Mouse (Mus musculus): ENCODE measurements around the gene Bzw1.

DNA sequence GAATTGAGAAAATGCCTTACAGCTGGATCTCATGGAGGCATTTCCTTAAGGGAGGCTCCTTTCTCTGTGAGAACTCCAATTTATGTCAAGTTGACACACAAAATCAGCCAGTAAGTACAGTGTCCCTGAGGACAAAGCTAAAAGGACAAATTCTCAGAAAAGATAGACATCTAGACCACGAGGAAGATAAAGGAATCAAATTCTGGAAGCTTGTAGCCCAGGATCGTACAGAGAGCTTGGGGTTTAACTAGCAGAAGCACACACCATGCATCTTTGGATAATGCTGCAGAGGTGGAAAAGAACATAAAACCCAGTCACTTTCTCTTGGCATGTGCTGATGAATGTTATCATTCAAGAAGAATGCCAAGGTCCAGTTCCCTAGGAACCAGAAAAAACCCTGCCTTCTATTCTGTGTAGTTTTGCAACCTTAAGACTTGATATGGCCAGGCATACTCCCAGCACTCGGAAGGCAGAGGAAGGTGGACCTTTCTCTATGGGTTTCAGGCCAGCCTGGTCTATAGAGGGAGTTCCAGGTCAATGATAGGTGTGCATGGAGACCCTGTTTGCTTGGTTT is 17.0 kb upstream of the Bzw1 start:
- TF ChIP-seq POLR2A (IDR thresholded peaks at IDR 0.05; ENCODE audit: low read depth, low read length) (no peak), CTCF (IDR thresholded peaks at IDR 0.05; ENCODE audit: extremely low read depth, insufficient read depth, insufficient read length, insufficient replicate concordance) (no peak)
